Mouse (Mus musculus) forebrain, embryonic 12.5 days (tissue): ENCODE measurements around the gene Arhgap1. TPM values are rescaled to one million over a fixed set of nuclear protein-coding genes. Genes with fewer than 3 reads are reported as not detected.

ENCODE experiments used
- ATAC-seq: fragments of 200-750 bp; cut with Nextera tagmentation; 2 replicates; pipeline ENCODE4 v1.8.0; 2017; ENCODE audit warnings: moderate TSS enrichment; ENCODE audit not compliant: low FRiP score
- H3K27ac ChIP-seq: fragments of 300-500 bp; sonication (generic); 2 replicates; pipeline ENCODE4 v1.5.1; 2016; ENCODE audit warnings: mild to moderate bottlenecking
- H3K27me3 ChIP-seq: fragments of 300-500 bp; sonication (generic); 2 replicates; pipeline ENCODE4 v1.6.1; 2016; ENCODE audit warnings: mild to moderate bottlenecking
- H3K36me3 ChIP-seq: fragments of 300-500 bp; sonication (generic); replicated peaks from 2 replicates; pipeline ENCODE4 v1.6.1; 2016; ENCODE audit warnings: mild to moderate bottlenecking
- H3K4me1 ChIP-seq: fragments of 300-500 bp; sonication (generic); 2 replicates; pipeline ENCODE4 v1.6.1; 2016
- H3K4me2 ChIP-seq: fragments of 300-500 bp; sonication (generic); 2 replicates; pipeline ENCODE4 v1.6.1; 2016; ENCODE audit warnings: mild to moderate bottlenecking, moderate library complexity
- H3K4me3 ChIP-seq: fragments of 300-500 bp; sonication (generic); replicated peaks from 2 replicates; pipeline ENCODE4 v1.5.1; 2016; ENCODE audit warnings: mild to moderate bottlenecking
- H3K9ac ChIP-seq: fragments of 300-500 bp; sonication (generic); 2 replicates; pipeline ENCODE4 v1.6.1; 2016; ENCODE audit warnings: mild to moderate bottlenecking
- H3K9me3 ChIP-seq: fragments of 300-500 bp; sonication (generic); 2 replicates; pipeline ENCODE4 v1.6.1; 2016
- WGBS: fragments of 180-500 bp; shearing (Covaris S2); methylation state at CpG from one replicate; pipeline ENCODE4 v1.1.7; 2016; 5-methylcytosine and 5-hydroxymethylcytosine counted together
- polyA plus RNA-seq: library from polyadenylated mRNA; unstranded; fragments of >200 nt; fragmentation: Nextera tagmentation; extraction: Ambion mirVana; gene quantifications from 2 replicates; pipeline ENCODE4 v1.2.1, GENCODE M21; 2016

Gene Arhgap1
- polyA plus RNA-seq, 1 experiment from 2014 or later, result 71.0 TPM

DNA sequence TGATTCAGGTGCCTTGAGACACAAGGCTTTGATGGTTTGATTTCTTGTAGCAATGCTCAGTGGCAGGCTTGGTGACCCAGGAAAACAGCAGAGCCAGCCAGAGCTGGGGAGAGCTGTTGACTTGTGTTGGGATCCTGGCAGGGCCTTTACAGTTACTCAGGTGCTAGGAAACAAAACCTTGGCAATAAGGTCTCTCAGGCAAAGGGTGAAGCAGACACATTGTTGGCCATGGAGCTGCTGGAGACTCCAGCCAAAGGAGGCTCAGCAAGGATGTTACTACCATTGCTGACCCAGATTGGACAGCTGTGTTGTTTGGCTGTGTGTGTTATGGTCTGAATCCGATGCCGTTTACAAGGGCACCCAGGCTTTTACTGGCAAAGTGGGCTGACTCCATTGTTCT lies 23.9 kb downstream of the Arhgap1 start:
- H3K27me3 ChIP-seq, result no peaks in the 10 kb centered on the region
- H3K36me3 ChIP-seq, result peaks cover 89% of the 10 kb centered on the region
- WGBS, result 84% methylated on average over 2 of the region's 2 CpGs
- no peaks in the 10 kb centered on the region for H3K4me1 ChIP-seq
- no peak for ATAC-seq
- H3K4me3 ChIP-seq, result no peak overlapping the region
- no peak overlapping the region for H3K9ac ChIP-seq
- no peak overlapping the region for H3K27ac ChIP-seq
- H3K9me3 ChIP-seq, result no peaks in the 10 kb centered on the region
- no peak overlapping the region for H3K4me2 ChIP-seq

DNA sequence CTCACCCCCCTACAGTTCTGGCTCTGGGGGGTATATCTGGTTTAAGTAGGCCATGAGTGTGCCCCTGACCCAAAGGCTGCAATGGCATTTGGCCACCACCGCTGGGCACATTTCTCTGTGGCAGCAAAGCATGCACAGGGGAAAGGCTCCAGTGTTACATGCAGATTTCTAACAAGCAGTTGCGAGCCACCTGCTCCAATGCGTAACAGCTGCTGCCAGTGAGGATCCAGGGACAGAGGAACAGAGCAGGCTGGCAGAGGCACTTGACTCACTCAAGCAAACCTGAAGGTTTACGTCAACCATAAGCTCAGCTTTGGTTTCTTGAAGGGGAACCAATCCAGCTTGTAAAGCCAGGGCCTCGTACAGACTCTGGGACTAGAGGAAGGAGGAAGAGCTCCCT lies 25.2 kb downstream of the Arhgap1 start:
- H3K27ac ChIP-seq, result no peak overlapping the region
- WGBS, result 93% methylated on average over 5 of the region's 5 CpGs
- no peak overlapping the region for H3K4me3 ChIP-seq
- H3K27me3 ChIP-seq, result no peaks in the 10 kb centered on the region
- H3K36me3 ChIP-seq, result peaks cover 86% of the 10 kb centered on the region
- H3K4me1 ChIP-seq, result no peaks in the 10 kb centered on the region
- no peak for ATAC-seq
- H3K9me3 ChIP-seq, result no peaks in the 10 kb centered on the region
- no peak overlapping the region for H3K9ac ChIP-seq
- no peak overlapping the region for H3K4me2 ChIP-seq

DNA sequence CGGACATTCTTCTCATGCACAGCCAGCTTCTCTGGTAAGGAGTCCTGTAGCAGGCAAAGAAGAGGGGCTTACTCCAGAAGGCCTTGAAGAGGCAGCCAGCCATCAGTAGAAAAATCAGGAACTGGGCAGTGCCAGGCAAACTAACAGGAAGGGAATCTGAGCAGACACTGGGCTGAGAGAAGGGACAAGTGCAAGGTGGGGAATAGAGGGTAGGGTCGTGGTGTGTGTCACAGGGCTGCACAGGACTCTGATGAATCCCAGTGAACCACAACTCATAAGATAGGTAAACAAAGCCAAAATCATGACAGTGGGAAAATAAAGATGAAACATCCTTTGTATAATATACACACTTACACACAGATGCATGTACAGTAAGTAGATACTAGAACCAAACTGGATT lies 26.8 kb downstream of the Arhgap1 start:
- Histone ChIP-seq H3K36me3 (peaks cover 84% of the 10 kb centered on the region), H3K4me3 (no peak overlapping the region), H3K9me3 (no peaks in the 10 kb centered on the region), H3K27me3 (no peaks in the 10 kb centered on the region), H3K4me2 (no peak overlapping the region), H3K27ac (no peak overlapping the region), H3K9ac (no peak overlapping the region), H3K4me1 (no peaks in the 10 kb centered on the region)
- ATAC-seq, result no peak
- 80% methylated on average over 2 of the region's 2 CpGs for WGBS

DNA sequence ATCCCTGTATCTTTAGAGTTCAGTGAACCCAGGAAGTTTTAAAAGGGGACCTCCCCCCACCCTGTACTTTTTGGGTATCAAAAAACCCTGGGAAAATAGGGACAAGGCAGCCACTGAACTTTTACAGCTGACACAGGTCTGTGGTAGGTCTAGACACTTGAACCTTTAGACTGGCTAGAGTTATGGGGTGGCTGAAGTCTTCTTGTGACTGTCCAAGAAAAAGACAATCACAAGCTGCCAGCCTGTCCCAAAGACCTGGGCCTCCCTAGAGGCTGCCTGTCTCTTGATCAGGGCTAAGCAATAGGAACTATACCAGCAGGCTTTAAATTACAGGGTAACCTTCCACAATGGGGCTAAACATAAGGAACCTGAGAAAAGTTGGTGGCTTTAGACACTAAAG lies 27.3 kb downstream of the Arhgap1 start:
- ATAC-seq, result no peak
- Histone ChIP-seq H3K4me1 (no peaks in the 10 kb centered on the region), H3K4me2 (no peak overlapping the region), H3K27ac (no peak overlapping the region), H3K36me3 (peaks cover 84% of the 10 kb centered on the region), H3K9me3 (no peaks in the 10 kb centered on the region), H3K27me3 (no peaks in the 10 kb centered on the region), H3K9ac (no peak overlapping the region), H3K4me3 (no peak overlapping the region)

DNA sequence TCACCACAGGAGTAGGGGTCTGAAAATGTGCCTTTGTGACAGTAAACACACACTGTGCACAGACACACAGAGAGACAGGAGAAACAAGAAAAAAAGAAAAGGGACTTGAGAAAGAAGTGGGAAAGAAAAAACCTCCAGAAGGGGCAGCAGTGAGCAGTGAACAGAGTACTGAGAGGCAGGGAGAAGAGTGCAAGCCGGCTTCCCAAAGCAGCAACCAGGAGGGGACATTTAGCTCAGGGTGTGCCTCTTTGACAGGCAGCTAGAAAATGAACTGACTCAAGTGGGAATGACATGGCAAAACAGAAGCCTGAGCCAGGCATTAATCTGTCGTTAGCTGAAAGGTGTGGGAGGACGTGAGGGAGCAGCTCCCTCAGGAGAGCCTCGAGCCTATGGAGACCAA lies 33.2 kb downstream of the Arhgap1 start:
- H3K4me3 ChIP-seq, result no peak overlapping the region
- no peaks in the 10 kb centered on the region for H3K9me3 ChIP-seq
- no peak overlapping the region for H3K27ac ChIP-seq
- 63% methylated on average over 4 of the region's 4 CpGs for WGBS
- H3K4me1 ChIP-seq, result no peaks in the 10 kb centered on the region
- H3K27me3 ChIP-seq, result no peaks in the 10 kb centered on the region
- no peak overlapping the region for H3K4me2 ChIP-seq
- ATAC-seq, result 0 out of 2 replicates have a peak, but pooled peaks have one; percentile 27
- no peak overlapping the region for H3K9ac ChIP-seq
- peaks cover 56% of the 10 kb centered on the region for H3K36me3 ChIP-seq

DNA sequence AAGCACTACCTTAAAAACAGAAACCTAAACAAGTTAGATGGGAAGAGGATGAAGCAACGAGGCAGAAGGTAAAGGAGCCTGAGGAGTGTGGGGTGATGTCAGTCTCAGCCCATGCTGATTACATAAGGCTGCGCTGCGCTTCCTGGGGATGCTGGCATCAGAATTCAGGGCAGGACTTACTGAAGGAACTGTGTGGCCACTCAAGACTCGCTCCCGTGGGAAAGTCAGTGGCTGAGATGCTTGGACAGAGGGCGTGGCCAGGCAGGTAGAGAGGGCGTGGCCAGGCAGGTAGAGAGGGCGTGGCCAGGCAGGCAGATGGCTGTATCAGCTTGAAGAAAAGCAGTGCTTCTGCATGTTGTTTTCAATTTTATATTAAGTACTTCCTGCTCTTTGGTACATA lies 34.3 kb downstream of the Arhgap1 start:
- H3K4me3 ChIP-seq, result no peak overlapping the region
- ATAC-seq, result no peak
- peaks cover 52% of the 10 kb centered on the region for H3K36me3 ChIP-seq
- no peaks in the 10 kb centered on the region for H3K27me3 ChIP-seq
- H3K9me3 ChIP-seq, result no peaks in the 10 kb centered on the region
- no peak overlapping the region for H3K4me2 ChIP-seq
- WGBS, result 81% methylated on average over 8 of the region's 8 CpGs
- no peak overlapping the region for H3K27ac ChIP-seq
- H3K9ac ChIP-seq, result no peak overlapping the region
- H3K4me1 ChIP-seq, result no peaks in the 10 kb centered on the region

DNA sequence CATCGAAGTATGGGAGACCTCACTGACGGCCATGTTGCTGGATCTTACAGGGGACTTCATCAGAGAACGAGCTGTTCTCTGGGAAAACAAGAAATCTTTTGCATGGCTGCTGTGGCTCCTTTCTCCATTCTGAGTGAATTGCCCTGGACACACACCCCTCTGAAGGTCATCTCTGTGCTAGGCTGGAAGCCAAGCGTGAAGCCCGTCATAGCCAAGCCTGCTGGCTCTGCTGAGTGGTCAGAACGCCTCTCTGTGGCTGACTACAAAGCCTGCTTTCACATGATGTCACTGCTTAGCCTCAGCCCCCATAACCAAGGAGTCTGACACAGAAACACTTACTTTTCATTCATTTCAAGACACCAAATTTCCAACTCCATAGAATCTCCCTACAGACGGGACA lies 39.8 kb downstream of the Arhgap1 start:
- 91% methylated on average over 7 of the region's 7 CpGs for WGBS
- no peak for ATAC-seq
- Histone ChIP-seq H3K27ac (no peak overlapping the region), H3K9me3 (no peaks in the 10 kb centered on the region), H3K27me3 (no peaks in the 10 kb centered on the region), H3K4me3 (no peak overlapping the region), H3K4me1 (no peaks in the 10 kb centered on the region), H3K9ac (no peak overlapping the region), H3K4me2 (no peak overlapping the region), H3K36me3 (peaks cover 24% of the 10 kb centered on the region)

DNA sequence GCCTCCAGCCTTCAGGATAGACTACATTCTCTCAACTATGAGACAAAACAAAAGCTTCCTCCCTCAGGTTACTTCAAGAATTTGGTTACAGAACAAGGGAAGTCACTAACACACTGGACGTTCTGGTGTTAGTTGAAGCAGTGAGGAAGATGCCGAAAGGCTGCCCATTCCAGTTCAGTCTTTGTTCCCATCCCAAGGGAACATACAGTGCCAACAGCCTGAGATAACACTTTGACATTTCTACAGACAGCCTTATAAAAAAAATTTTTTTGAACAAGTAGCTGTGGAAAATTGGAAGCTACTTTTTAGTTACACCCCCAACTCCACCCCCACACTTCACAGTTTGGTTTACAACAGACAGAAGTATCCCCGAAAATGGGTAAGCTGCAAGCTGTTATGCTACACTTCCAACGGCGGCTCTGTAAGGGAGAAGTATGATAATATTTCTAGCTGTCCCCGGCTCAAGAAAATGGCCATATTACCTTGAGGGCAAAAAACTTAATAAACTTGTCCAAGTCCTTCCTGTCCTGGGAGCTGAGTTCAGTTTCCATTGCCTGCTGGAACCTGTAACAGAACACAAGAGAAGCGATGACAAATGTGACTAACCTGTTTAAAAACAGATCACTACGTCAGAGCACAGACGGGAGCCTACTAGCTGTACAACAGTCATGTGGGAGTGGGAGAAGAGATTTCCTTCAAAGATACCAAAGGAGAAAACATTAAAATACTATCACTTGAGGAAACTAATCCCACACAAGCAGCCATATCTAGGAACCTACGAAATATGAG lies 46.0 kb downstream of the Arhgap1 start:
- Histone ChIP-seq H3K9me3 (no peaks in the 10 kb centered on the region), H3K27ac (no peak overlapping the region), H3K4me2 (no peak overlapping the region), H3K36me3 (peaks cover 14% of the 10 kb centered on the region), H3K4me3 (no peak overlapping the region), H3K4me1 (no peaks in the 10 kb centered on the region), H3K9ac (no peak overlapping the region), H3K27me3 (no peaks in the 10 kb centered on the region)
- WGBS, result 93% methylated on average over 10 of the region's 10 CpGs
- no peak for ATAC-seq

DNA sequence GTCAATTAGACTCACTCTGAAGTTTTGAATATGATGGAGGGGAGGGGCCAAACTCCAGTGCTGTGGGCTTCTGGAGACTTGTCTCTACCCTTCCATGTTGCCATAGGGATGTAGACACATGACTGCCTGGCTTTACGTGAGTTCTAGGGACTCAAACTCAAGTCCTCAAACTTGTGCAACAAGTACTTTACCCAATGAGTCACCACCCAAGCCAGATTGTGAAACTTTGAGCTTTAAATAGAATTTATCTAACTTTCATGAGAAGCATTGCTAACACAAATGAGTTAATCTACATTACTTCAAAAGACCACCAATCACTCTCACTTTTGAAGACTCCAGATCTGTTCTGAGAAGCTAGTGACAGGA lies 46.5 kb downstream of the Arhgap1 start:
- no peak overlapping the region for H3K4me3 ChIP-seq
- WGBS, result 89% methylated on average over 1 of the region's 1 CpGs
- H3K4me2 ChIP-seq, result no peak overlapping the region
- no peaks in the 10 kb centered on the region for H3K9me3 ChIP-seq
- no peak overlapping the region for H3K27ac ChIP-seq
- H3K27me3 ChIP-seq, result no peaks in the 10 kb centered on the region
- H3K36me3 ChIP-seq, result peaks cover 14% of the 10 kb centered on the region
- no peak overlapping the region for H3K9ac ChIP-seq
- no peak for ATAC-seq
- H3K4me1 ChIP-seq, result no peaks in the 10 kb centered on the region

DNA sequence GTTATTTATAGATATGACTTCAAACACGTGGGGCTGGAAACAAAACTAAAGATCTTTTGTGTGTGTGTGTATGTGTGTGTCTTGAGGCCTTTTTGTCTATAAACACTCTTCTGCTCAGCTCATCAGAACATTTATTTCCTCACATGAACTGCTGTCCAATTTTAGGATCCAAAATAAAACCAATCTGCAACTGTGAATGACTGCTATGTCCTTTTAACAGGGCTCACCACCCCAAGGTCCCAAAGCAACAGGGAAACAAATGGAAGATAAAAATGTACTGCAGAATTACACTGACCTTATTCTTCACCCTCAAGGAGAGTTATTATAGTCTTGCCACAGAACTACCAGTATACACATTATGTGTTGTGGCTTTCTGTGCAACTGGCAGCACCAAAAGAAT lies 49.6 kb downstream of the Arhgap1 start:
- Histone ChIP-seq H3K4me3 (no peak overlapping the region), H3K9ac (no peak overlapping the region), H3K36me3 (peaks cover 12% of the 10 kb centered on the region), H3K27ac (no peak overlapping the region), H3K9me3 (no peaks in the 10 kb centered on the region), H3K4me1 (no peaks in the 10 kb centered on the region), H3K4me2 (no peak overlapping the region), H3K27me3 (no peaks in the 10 kb centered on the region)
- ATAC-seq, result no peak
- WGBS, result 74% methylated on average over 1 of the region's 1 CpGs

DNA sequence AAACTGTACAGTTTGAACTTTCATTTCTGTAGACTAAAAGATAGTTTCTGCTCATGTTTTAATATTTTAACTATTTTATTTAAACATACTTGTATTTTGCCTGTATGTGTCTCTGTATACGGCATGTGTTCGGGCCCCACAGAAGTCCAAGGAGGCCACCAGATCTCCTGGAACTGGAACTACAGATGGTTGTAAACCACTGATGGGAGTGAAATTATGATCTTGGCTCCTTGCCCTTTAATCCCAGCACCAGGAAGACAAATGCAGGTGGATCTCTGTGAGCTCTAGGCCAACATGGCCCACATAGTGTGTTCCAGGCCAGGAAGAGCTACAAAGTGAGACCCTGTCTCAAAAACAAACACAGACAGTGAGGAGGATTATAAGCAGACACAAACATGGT lies 51.7 kb downstream of the Arhgap1 start:
- no peak overlapping the region for H3K4me3 ChIP-seq
- WGBS, result 97% methylated on average over 2 of the region's 2 CpGs
- H3K9ac ChIP-seq, result no peak overlapping the region
- H3K4me1 ChIP-seq, result no peaks in the 10 kb centered on the region
- no peaks in the 10 kb centered on the region for H3K27me3 ChIP-seq
- no peak overlapping the region for H3K27ac ChIP-seq
- no peak overlapping the region for H3K4me2 ChIP-seq
- H3K36me3 ChIP-seq, result no peaks in the 10 kb centered on the region
- ATAC-seq, result no peak
- H3K9me3 ChIP-seq, result no peaks in the 10 kb centered on the region

DNA sequence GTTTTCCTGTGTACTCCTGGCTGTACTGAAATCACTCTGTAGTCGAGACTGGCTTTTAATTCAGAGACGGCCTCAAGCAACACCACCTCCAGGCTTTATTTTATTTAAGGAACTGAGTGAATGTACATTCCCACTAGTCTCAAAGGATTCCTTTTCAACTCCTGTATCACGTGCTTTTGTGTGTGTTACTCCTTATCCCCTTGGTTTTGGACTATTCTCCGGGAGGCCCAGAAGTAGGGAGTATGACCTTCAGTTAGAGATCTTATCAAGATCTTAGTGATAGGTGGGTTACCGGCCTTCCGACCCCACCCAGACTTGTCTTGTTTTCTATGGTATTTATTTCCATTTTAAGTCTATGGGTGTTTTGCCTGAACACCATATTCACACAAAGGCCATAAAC lies 56.1 kb downstream of the Arhgap1 start:
- 89% methylated on average over 6 of the region's 6 CpGs for WGBS
- no peaks in the 10 kb centered on the region for H3K36me3 ChIP-seq
- H3K9me3 ChIP-seq, result no peaks in the 10 kb centered on the region
- no peak overlapping the region for H3K27ac ChIP-seq
- no peak for ATAC-seq
- H3K4me3 ChIP-seq, result no peak overlapping the region
- H3K27me3 ChIP-seq, result no peaks in the 10 kb centered on the region
- H3K4me1 ChIP-seq, result peaks cover 8% of the 10 kb centered on the region
- no peak overlapping the region for H3K4me2 ChIP-seq
- no peak overlapping the region for H3K9ac ChIP-seq

DNA sequence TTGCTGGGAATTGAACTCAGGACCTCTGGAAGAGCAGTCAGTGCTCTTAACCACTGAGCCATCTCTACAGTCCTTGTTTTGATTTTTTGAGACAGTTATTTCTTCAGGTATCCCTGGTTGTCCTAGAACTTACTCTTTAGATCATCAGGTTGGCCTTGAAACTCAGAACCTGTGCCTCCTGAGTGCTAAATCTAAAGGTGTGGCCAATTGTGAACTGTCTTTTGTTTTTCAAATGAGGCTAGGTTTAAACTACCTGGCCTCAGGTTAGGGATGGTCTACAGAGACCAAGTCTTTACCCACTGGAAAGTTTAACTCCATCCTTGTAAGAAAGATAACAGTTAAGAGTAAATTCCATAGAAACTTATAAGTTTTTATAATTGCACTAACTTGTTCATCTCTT lies 56.8 kb downstream of the Arhgap1 start:
- Histone ChIP-seq H3K36me3 (no peaks in the 10 kb centered on the region), H3K4me1 (peaks cover 12% of the 10 kb centered on the region), H3K9ac (no peak overlapping the region), H3K27me3 (no peaks in the 10 kb centered on the region), H3K9me3 (no peaks in the 10 kb centered on the region), H3K4me3 (no peak overlapping the region), H3K27ac (no peak overlapping the region), H3K4me2 (no peak overlapping the region)
- ATAC-seq, result no peak
